Mouse (Mus musculus) hindbrain, embryonic 10.5 days (tissue): ENCODE measurements around the gene Scarf1. TPM values are rescaled to one million over a fixed set of nuclear protein-coding genes. Genes with fewer than 3 reads are reported as not detected.

Experiments used
- DNase-seq: peaks from one replicate; pipeline ENCODE4 v3.0.0-alpha.2; 2017; ENCODE audit warnings: low spot score
- H3K27ac ChIP-seq: fragments of 300-500 bp; sonication (generic); 2 replicates; pipeline ENCODE4 v1.5.1; 2016; ENCODE audit warnings: mild to moderate bottlenecking, moderate library complexity
- H3K27me3 ChIP-seq: fragments of 300-500 bp; sonication (generic); 2 replicates; pipeline ENCODE4 v1.6.1; 2016; ENCODE audit warnings: mild to moderate bottlenecking; ENCODE audit not compliant: poor library complexity, insufficient read depth, severe bottlenecking
- H3K36me3 ChIP-seq: fragments of 300-500 bp; sonication (generic); 2 replicates; pipeline ENCODE4 v1.6.1; 2016; ENCODE audit warnings: mild to moderate bottlenecking, moderate library complexity
- H3K4me1 ChIP-seq: fragments of 300-500 bp; sonication (generic); replicated peaks from 2 replicates; pipeline ENCODE4 v1.6.1; 2016; ENCODE audit warnings: mild to moderate bottlenecking
- H3K4me3 ChIP-seq: fragments of 300-500 bp; sonication (generic); 2 replicates; pipeline ENCODE4 v1.5.1; 2016; ENCODE audit warnings: mild to moderate bottlenecking, moderate library complexity
- H3K9me3 ChIP-seq: fragments of 300-500 bp; sonication (generic); 2 replicates; pipeline ENCODE4 v1.6.1; 2016; ENCODE audit warnings: mild to moderate bottlenecking, moderate library complexity
- WGBS: fragments of 180-500 bp; shearing (Covaris S2); methylation state at CpG from one replicate; pipeline ENCODE4 v1.1.7; 2016; 5-methylcytosine and 5-hydroxymethylcytosine counted together
- polyA plus RNA-seq: library from polyadenylated mRNA; unstranded; fragments of >200 nt; fragmentation: Nextera tagmentation; extraction: Ambion mirVana; gene quantifications from 2 replicates; pipeline ENCODE4 v1.2.1, GENCODE M21; 2016

The Scarf1 gene
- polyA plus RNA-seq, 1 experiment from 2014 or later = 4.9 TPM

DNA sequence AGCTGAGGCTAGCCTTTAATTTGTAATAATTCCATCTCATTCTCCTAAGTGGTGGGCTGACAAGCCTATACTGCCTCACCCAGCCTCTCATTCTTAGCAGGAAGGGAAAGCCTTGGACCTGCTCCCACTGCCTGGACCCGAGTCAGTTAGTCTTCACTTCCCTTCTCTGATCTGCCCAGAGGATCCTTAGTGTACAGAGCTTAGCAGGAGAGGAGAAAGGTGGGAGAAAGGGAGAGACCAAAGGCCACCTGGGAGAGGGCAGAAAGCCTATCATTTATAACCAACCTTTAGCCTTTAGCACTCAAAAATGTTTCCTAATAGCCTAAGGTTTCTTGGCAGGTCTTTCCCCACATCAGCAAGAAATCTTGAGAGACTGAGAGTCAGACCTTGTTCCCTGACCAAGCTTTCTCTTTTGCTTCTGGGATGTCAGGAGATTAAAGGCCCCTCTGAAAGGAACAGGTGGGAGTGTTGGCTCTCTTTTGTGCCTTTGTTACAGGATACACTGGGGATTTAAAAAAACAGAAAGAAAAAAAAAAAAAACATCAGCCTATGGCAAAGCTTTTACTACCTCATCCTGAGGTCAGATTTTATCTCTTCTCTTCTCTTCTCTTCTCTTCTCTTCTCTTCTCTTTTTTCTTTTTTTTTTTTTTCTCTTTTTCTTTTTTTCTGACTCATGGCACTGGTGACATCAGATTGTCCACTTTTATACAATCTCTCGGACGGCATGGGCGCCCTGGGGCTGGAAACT, 21.1 kb downstream of the Scarf1 start:
- Histone ChIP-seq H3K27ac (0 out of 2 replicates have a peak overlapping the region, but pooled peaks have one; percentile 16), H3K9me3 (no peaks in the 10 kb centered on the region), H3K27me3 (0 out of 2 replicates have a peak, but pooled peaks cover 8% of the 10 kb centered on the region), H3K36me3 (no peaks in the 10 kb centered on the region), H3K4me1 (peaks cover 56% of the 10 kb centered on the region), H3K4me3 (no peak overlapping the region)
- no peak for DNase-seq
- WGBS = 61% methylated on average over 4 of the region's 4 CpGs

DNA sequence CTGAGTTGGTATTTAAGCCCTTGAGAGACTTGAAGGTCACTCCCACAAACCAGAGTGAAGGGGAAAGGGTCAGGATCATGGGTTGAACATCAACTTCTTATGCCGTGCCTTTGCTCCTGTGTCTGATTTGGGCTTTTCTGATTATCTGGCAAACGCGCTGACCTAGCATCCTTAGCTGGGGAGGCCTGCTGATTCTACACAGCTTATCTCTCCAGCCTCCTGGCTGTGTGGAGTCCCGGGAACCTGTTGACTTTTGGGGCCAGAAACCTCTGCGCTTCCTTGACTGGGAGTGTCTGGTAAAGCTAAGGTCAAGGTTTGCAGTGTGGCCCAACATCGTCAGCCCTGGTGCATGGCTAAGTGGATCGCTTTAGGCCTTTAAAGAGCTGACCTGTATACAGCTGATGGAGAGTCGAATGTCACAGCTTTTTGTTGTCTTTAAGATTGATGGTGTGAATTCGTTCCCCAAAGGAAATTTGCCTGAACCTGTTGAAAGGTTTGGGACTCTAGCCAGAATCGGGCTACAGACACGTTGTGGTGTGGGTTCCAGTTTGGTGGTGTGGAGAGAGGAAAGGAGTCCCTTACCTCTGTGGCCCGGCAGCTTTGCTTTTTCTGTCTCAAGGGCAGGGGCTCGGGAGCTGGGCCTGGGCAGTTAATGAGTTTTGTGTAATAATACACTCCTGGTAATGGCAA, 21.9 kb downstream of the Scarf1 start:
- WGBS = 58% methylated on average over 13 of the region's 13 CpGs
- Histone ChIP-seq H3K9me3 (no peaks in the 10 kb centered on the region), H3K4me3 (no peak overlapping the region), H3K27ac (0 out of 2 replicates have a peak overlapping the region, but pooled peaks have one; percentile 16), H3K27me3 (0 out of 2 replicates have a peak, but pooled peaks cover 8% of the 10 kb centered on the region), H3K36me3 (no peaks in the 10 kb centered on the region), H3K4me1 (peaks cover 56% of the 10 kb centered on the region)
- DNase-seq = no peak

DNA sequence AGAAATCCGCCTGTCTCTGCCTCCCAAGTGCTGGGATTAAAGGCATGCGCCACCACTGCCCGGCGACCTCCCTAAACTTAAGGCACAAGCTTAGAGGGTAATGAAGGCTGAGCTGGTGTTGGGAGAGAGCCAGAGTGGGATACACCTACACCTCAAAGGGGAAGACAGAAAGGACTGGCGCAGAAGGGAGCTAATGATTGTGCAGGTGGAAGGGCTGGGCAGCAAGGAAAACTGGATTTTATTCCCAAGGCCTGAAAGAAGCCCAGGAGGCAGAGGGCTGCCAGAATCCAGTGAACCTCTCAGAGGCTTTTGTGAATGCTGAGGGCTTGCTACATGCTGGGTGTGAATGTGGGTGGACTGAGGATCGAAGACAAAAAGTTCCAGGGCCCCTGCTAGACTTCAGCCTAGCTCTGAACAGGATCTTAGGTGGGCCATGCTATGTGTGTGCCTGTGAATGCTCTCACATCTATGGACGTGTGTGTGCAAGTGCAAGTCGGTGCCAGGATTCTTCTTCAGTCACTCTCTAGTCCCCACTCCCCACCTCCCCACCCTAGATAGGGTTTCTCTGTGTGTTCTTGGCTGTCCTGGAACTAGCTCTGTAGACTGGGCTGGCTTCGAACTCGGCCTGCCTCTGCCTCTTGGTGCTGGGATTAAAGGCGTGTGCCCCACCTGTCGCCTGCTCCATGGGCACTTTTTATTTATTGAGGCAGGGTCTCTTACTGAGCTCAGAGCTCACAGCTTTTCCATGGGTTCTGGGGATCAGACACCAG, 23.1 kb downstream of the Scarf1 start:
- H3K27me3 ChIP-seq = 0 out of 2 replicates have a peak, but pooled peaks cover 8% of the 10 kb centered on the region
- H3K4me3 ChIP-seq = no peak overlapping the region
- peaks cover 2% of the 10 kb centered on the region; the same call in 1 of the 2 replicates for H3K36me3 ChIP-seq
- H3K27ac ChIP-seq = no peak overlapping the region
- H3K4me1 ChIP-seq = peaks cover 59% of the 10 kb centered on the region
- DNase-seq = no peak
- 86% methylated on average over 12 of the region's 12 CpGs for WGBS
- no peaks in the 10 kb centered on the region for H3K9me3 ChIP-seq

DNA sequence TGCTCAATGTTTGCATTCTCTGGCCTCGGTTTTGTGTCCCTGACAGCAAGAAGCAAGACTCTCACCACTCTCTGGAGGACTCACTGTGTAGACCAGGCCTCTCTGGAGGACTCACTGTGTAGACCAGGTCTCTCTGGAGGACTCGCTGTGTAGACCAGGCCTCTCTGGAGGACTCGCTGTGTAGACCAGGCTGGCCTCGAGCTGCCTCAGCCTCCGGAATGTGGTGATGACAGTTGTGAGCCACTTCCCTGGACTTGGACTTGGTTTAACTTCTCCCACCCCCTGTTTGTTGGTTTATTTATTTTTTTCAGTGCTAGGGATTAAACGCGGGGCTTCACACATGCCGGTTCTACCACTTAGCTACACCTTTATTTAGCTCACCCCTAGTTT, 23.7 kb downstream of the Scarf1 start:
- no peak overlapping the region for H3K4me3 ChIP-seq
- peaks cover 2% of the 10 kb centered on the region; the same call in 1 of the 2 replicates for H3K36me3 ChIP-seq
- WGBS = 85% methylated on average over 8 of the region's 8 CpGs
- 0 out of 2 replicates have a peak, but pooled peaks cover 8% of the 10 kb centered on the region for H3K27me3 ChIP-seq
- DNase-seq = no peak
- H3K27ac ChIP-seq = 0 out of 2 replicates have a peak overlapping the region, but pooled peaks have one; percentile 81
- H3K4me1 ChIP-seq = peaks cover 58% of the 10 kb centered on the region
- H3K9me3 ChIP-seq = no peaks in the 10 kb centered on the region

DNA sequence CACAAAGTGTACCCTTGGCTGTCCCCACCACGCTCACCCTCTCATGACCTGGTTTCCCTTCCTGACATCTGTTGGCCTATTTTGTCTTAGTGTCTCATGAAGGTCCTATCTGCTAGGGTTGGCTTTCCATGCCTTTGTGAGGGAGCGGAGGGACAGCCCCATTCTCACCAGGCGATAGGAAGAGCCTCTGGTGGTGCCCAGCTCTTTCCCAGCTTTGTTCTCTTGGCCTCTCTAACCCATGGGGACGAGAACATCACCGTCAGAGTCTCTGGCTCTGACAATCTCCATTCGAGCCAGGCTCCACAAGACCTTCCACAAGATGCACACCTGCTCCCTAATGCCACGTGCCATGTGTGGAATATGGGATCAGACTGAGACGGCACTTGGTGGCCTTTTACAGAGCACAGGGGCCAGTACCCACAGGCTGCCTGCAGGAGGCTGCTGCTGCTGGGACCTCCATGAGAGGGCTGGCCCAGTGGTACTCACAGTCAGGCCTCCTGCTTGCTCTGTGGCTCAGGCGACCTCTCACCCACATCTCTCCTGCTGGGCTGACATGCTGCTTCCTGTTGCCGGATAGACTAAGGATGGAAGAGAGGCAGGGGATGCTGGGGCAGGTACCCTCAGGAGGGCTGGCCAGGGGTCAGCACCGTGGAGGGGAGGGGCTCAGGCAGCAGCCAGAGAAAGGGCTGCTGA, 24.3 kb downstream of the Scarf1 start:
- Histone ChIP-seq H3K4me1 (peaks cover 52% of the 10 kb centered on the region), H3K9me3 (no peaks in the 10 kb centered on the region), H3K27me3 (0 out of 2 replicates have a peak, but pooled peaks cover 8% of the 10 kb centered on the region), H3K27ac (peak overlapping the region; percentile 81), H3K4me3 (peak overlapping the region; percentile 10; the same call in 1 of the 2 replicates), H3K36me3 (peaks cover 2% of the 10 kb centered on the region; the same call in 1 of the 2 replicates)
- 40% methylated on average over 11 of the region's 11 CpGs for WGBS
- peak; percentile 44 for DNase-seq

DNA sequence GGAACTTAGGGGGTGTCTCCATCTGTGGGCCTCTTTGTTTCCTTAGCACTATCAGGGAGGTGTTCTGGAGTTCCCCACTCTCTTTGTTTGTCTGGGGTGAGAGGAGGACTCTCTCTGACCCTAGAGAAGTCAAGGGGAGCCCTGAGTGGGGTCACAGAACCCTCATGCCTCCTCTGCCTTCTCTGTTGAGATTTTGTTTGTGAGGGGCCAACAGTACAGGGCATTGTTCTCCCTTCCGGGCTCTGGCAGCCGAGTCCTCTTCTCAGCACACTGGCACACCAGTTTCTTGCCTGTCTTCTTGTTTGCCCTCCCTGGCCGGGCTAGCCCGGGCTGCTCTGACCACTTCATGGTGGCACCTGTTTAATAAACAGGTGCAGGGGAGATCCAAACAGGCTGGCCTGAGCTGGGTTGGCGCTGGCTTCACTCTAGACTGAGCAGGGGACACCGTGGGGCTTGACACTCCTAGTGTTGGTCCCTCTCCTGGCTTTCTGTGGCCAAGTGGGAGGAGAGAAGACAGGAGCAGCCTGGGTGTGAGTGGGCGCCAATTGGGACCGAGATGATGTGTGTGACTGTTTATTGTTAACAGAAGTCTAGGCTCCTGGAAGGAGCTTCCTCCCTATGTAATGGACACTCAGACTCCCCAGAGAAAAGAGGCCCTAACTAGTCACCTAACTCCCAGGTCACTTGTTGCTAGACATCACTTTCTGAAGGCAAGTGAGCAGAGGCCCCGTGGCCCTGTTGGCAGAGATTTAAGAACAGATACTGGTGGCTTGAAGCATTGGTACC, 25.0 kb downstream of the Scarf1 start:
- Histone ChIP-seq H3K36me3 (peaks cover 2% of the 10 kb centered on the region; the same call in 1 of the 2 replicates), H3K4me3 (peak overlapping the region; percentile 10; the same call in 1 of the 2 replicates), H3K27me3 (0 out of 2 replicates have a peak, but pooled peaks cover under 1% of the 10 kb centered on the region), H3K9me3 (no peaks in the 10 kb centered on the region), H3K4me1 (peaks cover 44% of the 10 kb centered on the region), H3K27ac (peak overlapping the region; percentile 81)
- WGBS = 66% methylated on average over 9 of the region's 9 CpGs
- DNase-seq = no peak

DNA sequence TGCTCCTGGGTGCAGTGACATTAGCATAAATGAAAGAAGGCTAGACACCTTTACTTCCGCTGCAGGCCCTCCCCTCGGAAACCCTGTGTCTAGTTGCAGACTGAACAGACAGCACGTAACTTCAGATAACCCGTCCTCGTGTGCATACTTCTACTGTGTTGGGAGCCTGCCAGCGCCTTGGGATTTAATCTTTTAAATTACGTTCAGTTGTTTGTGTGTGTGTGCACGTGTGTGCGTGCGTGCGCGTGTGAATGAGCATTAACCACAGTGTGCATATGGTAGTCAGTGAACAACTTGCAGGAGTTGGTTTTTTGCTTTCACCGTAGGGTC, 25.6 kb downstream of the Scarf1 start:
- DNase-seq = no peak
- Histone ChIP-seq H3K27me3 (no peaks in the 10 kb centered on the region), H3K27ac (no peak overlapping the region), H3K4me3 (no peak overlapping the region), H3K9me3 (no peaks in the 10 kb centered on the region), H3K4me1 (peaks cover 44% of the 10 kb centered on the region), H3K36me3 (peaks cover 2% of the 10 kb centered on the region; the same call in 1 of the 2 replicates)
- 96% methylated on average over 13 of the region's 13 CpGs for WGBS

DNA sequence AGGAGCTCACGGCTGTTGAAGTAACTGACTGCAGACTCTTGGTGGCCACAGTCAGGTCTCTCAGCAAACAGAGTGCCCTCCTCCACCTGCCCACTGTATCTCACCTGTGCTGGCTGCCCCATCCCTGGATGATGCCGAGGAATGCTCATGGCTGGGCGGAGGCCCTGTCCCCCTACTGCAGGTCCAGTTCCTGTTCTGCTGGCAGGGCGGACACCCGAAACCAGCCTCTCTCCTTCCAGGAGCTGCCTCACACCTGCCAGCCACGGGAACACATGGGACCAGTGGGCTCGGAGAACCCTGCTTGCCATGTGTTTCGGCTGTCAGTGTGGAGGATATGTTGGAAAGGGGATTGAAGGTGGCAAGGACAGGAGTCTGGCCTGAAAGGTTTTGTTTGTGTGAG, 26.9 kb downstream of the Scarf1 start:
- no peak overlapping the region for H3K27ac ChIP-seq
- H3K9me3 ChIP-seq = no peaks in the 10 kb centered on the region
- peaks cover 34% of the 10 kb centered on the region for H3K4me1 ChIP-seq
- DNase-seq = no peak
- peaks cover 7% of the 10 kb centered on the region; the same call in 1 of the 2 replicates for H3K36me3 ChIP-seq
- 87% methylated on average over 8 of the region's 8 CpGs for WGBS
- no peaks in the 10 kb centered on the region for H3K27me3 ChIP-seq
- no peak overlapping the region for H3K4me3 ChIP-seq

DNA sequence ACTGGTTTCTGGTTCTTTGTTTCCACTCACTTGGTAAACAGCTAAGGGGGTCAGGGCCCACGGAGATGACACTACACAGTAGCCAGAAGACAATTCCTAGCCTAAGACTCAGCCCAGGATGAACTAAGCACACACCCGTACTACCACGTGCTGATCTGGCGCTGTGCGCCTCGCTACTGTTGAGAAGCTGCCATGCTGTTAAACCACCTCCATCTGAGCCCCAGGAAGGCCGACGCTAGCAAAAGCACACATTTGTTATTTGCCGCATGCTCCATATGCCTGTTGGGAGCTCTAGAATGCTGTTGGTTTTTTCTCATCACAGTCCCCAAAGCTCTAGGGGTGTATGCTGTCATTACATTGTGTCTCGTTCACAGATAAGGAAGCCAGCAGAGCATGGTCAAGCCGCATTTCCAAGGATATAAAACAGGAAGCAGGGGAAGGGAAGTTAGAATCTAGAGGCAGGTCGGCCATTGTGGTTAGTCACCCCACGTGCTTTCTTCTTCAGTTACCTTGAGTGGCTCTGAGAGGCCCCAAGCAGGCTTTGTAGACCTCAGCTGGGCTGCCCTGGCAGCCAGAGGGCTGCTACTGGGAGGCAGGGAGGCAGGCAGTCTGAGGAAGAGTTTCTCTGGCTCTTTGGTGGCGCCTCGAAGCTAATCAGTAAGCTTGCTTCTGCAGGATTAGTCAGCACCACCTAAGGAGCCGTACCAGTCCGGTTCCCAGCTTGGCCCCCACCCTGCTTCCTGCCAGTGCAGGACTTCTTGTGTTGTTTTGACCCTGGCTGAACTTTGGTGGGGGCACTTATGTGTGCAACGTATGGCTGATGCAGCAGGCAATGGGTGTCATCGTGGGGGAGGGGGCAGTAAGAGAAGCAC, 27.6 kb downstream of the Scarf1 start:
- peaks cover 34% of the 10 kb centered on the region for H3K4me1 ChIP-seq
- no peak for DNase-seq
- H3K27me3 ChIP-seq = no peaks in the 10 kb centered on the region
- H3K9me3 ChIP-seq = no peaks in the 10 kb centered on the region
- H3K36me3 ChIP-seq = peaks cover 10% of the 10 kb centered on the region; the same call in 1 of the 2 replicates
- no peak overlapping the region for H3K4me3 ChIP-seq
- 79% methylated on average over 19 of the region's 19 CpGs for WGBS
- H3K27ac ChIP-seq = no peak overlapping the region

DNA sequence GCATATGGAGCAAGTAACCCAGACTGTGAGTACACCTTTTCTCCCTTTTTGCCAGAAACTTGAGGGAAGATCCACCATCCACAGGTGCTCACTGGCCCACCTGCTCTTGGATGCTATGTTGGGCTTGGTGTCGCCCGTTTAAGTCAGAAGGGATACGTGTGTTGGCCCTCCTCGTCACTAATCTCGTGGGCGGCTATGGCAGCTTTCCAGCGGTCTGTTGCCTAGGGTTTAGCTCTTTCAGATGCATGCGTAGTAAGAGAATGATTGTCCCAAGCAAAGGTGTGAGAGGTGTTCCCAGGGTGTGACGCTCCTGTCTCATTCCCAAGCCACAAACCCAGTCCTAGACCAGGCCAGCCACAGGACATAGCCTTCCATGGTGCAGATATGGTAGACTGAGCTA, 31.4 kb downstream of the Scarf1 start:
- Histone ChIP-seq H3K27me3 (no peaks in the 10 kb centered on the region), H3K27ac (no peak overlapping the region), H3K4me1 (peaks cover 20% of the 10 kb centered on the region), H3K4me3 (no peak overlapping the region), H3K36me3 (peaks cover 10% of the 10 kb centered on the region; the same call in 1 of the 2 replicates), H3K9me3 (no peaks in the 10 kb centered on the region)
- WGBS = 90% methylated on average over 9 of the region's 9 CpGs
- DNase-seq = no peak

DNA sequence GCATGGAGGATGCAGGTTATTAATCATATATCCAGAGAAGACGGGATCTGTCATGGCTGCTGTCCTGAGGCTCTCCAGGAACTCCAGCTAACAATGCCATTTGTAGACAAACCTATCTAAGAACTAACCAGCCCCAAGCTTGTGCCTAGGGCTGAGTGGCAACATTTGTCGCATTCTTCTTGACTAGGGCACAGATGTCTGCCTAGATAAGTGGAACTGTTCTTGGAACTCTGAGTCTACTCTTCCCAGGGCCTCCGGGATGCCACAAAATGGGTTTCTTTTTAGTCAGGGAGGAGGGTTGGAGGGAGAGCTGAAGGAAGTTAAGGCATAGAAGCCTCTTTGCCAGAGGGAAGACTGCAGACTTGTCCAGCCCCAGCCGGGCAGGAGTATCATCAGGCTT, 32.7 kb downstream of the Scarf1 start:
- H3K4me1 ChIP-seq = peaks cover 29% of the 10 kb centered on the region
- H3K27me3 ChIP-seq = no peaks in the 10 kb centered on the region
- 81% methylated on average over 4 of the region's 4 CpGs for WGBS
- peaks cover 10% of the 10 kb centered on the region; the same call in 1 of the 2 replicates for H3K36me3 ChIP-seq
- H3K9me3 ChIP-seq = no peaks in the 10 kb centered on the region
- H3K4me3 ChIP-seq = no peak overlapping the region
- no peak for DNase-seq
- no peak overlapping the region for H3K27ac ChIP-seq
